9 mouse cellular contexts compared by ENCODE assay signal in the genomic region with DNA sequence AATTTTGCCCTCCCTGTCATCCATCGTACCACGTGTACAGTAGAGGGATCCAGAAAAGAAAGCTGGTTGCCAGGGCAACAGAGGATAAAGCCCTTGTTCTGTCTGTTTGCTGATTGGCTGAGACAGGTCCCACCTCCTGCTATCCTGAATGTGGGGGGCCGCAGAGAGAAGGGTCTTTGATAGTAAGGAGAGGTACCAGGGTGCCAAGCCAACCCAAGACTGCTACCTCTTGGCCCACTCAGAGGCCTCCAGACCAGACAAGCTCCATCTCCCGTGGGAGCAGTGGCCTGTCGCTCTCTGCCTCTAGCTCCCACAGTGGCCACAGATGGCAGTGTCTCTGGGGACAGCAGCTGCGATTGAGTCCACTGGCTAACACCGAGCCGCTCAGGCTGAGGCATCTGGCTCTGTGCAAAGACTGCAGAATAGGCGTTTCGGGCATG. TPM values are rescaled to one million over a fixed set of nuclear protein-coding genes. Genes with fewer than 3 reads are reported as not detected.
DNase-seq lines count a peak whose midpoint lies in the region; ATAC-seq and TF ChIP-seq lines count a peak whose summit lies in the region.
"Had no signal": no experiment of that assay in that cellular context is flagged by ENCODE, and none has a peak within 500 bp of the region (broad histone marks: within the 10 kb centered on the region; RNA-seq: fewer than 3 reads in every experiment).

No protein-coding gene starts in this region.

- no peak overlapping the region for H3K4me3 ChIP-seq in heart, postnatal 0 days (ENCODE audit: low read depth, low read length)
- H3K4me3 ChIP-seq in heart, adult 2 months = no peak overlapping the region
- peak overlapping the region; percentile 40 for H3K4me3 ChIP-seq in forebrain, embryonic 12.5 days (replicated peaks)
- H3K4me3 ChIP-seq in neural tube, embryonic 12.5 days = peak overlapping the region; percentile 31
- H3K4me3 ChIP-seq: erythroblast, embryonic 14.5 days had no signal

- no peaks in the 10 kb centered on the region for H3K27me3 ChIP-seq in heart, postnatal 0 days (ENCODE audit: control insufficient read depth, insufficient read depth, low read length)
- H3K27me3 ChIP-seq in heart, adult 2 months (ENCODE audit: control insufficient read depth, insufficient read depth, low read length) = no peaks in the 10 kb centered on the region
- 0 out of 2 replicates have a peak, but pooled peaks cover under 1% of the 10 kb centered on the region for H3K27me3 ChIP-seq in forebrain, embryonic 12.5 days
- H3K27me3 ChIP-seq in neural tube, embryonic 12.5 days (replicated peaks) = 0 out of 2 replicates have a peak, but pooled peaks cover 4% of the 10 kb centered on the region

- no peak overlapping the region for H3K9ac ChIP-seq in heart, postnatal 0 days (replicated peaks; ENCODE audit: low read depth, low read length)
- no peak overlapping the region for H3K9ac ChIP-seq in heart, adult 2 months (ENCODE audit: low read depth, low read length)
- peak overlapping the region; percentile 50 for H3K9ac ChIP-seq in forebrain, embryonic 12.5 days
- H3K9ac ChIP-seq in neural tube, embryonic 12.5 days = peak overlapping the region; percentile 52

- H3K9me3 ChIP-seq in heart, postnatal 0 days (replicated peaks; ENCODE audit: control insufficient read depth, low read length) = 0 out of 2 replicates have a peak, but pooled peaks cover 3% of the 10 kb centered on the region
- H3K9me3 ChIP-seq in forebrain, embryonic 12.5 days = no peaks in the 10 kb centered on the region; the same call in 1 of the 2 replicates
- no peaks in the 10 kb centered on the region for H3K9me3 ChIP-seq in neural tube, embryonic 12.5 days

- no peak overlapping the region for H3K27ac ChIP-seq in heart, postnatal 0 days (ENCODE audit: low read depth)
- no peak overlapping the region for H3K27ac ChIP-seq in heart, adult 2 months
- peak overlapping the region; percentile 84 for H3K27ac ChIP-seq in forebrain, embryonic 12.5 days
- peak overlapping the region; percentile 54; the same call in 1 of the 2 replicates for H3K27ac ChIP-seq in neural tube, embryonic 12.5 days

- no peaks in the 10 kb centered on the region for H3K79me2 ChIP-seq in heart, adult 2 months (replicated peaks; ENCODE audit: control insufficient read depth, insufficient read depth, low read length)

- H3K4me2 ChIP-seq in heart, postnatal 0 days (ENCODE audit: low read depth, low read length) = no peak overlapping the region
- H3K4me2 ChIP-seq in forebrain, embryonic 12.5 days = peak overlapping the region; percentile 61
- peak overlapping the region; percentile 54 for H3K4me2 ChIP-seq in neural tube, embryonic 12.5 days (replicated peaks)

- intact Hi-C loops in heart, adult 2 months (cut with DNase I) = no loop called here

- TF ChIP-seq CTCF in heart, postnatal 0 days (IDR thresholded peaks at IDR 0.05; ENCODE audit: low read depth) = no peak
- no peak for TF ChIP-seq CTCF in heart, adult 2 months (IDR thresholded peaks at IDR 0.05)

- WGBS in heart, postnatal 0 days = 20% methylated on average over 10 of the region's 10 CpGs
- WGBS in heart, adult 2 months = 22% methylated on average over 10 of the region's 10 CpGs
- WGBS in forebrain, embryonic 12.5 days = 9% methylated on average over 10 of the region's 10 CpGs
- WGBS in neural tube, embryonic 12.5 days = 13% methylated on average over 10 of the region's 10 CpGs

- no peaks in the 10 kb centered on the region for H3K36me3 ChIP-seq in heart, postnatal 0 days (replicated peaks; ENCODE audit: control insufficient read depth, insufficient read depth, low read length)
- no peaks in the 10 kb centered on the region for H3K36me3 ChIP-seq in heart, adult 2 months (ENCODE audit: control insufficient read depth, insufficient read depth, low read length)
- no peaks in the 10 kb centered on the region for H3K36me3 ChIP-seq in forebrain, embryonic 12.5 days (replicated peaks)
- no peaks in the 10 kb centered on the region for H3K36me3 ChIP-seq in neural tube, embryonic 12.5 days

- no peak for TF ChIP-seq EP300 in heart, postnatal 0 days (IDR thresholded peaks at IDR 0.05; ENCODE audit: low read depth)
- TF ChIP-seq EP300 in heart, adult 2 months (IDR thresholded peaks at IDR 0.05; ENCODE audit: insufficient read depth, low read depth, low read length) = no peak

- ATAC-seq in heart, postnatal 0 days (ENCODE audit: insufficient read depth, low read depth) = peak; percentile 31; the same call in 1 of the 2 replicates
- ATAC-seq in forebrain, embryonic 12.5 days (ENCODE audit: low FRiP score) = peak; percentile 93
- peak; percentile 84 for ATAC-seq in neural tube, embryonic 12.5 days (ENCODE audit: low FRiP score, low read depth)

- DNase-seq in heart, postnatal 0 days (ENCODE audit: low spot score) = peak; percentile 5
- DNase-seq in heart, adult 2 months = no peak
- peak; percentile 87 to 94 for DNase-seq in layer of hippocampus, postnatal 14 days (ENCODE audit: low spot score in 2 of 2)
- DNase-seq in kidney, adult 9 months = no peak
- DNase-seq in urinary bladder, adult 18-20 months (ENCODE audit: low spot score in 2 of 2) = no peak
- DNase-seq in spleen, postnatal 36 days (ENCODE audit: low spot score in 2 of 2) = no peak

- H3K4me1 ChIP-seq in heart, postnatal 0 days (ENCODE audit: control insufficient read depth, insufficient read depth) = no peaks in the 10 kb centered on the region
- no peaks in the 10 kb centered on the region for H3K4me1 ChIP-seq in heart, adult 2 months (ENCODE audit: control insufficient read depth, insufficient read depth, low read length)
- peaks cover 27% of the 10 kb centered on the region for H3K4me1 ChIP-seq in forebrain, embryonic 12.5 days
- peaks cover 21% of the 10 kb centered on the region for H3K4me1 ChIP-seq in neural tube, embryonic 12.5 days

- no peak for TF ChIP-seq POLR2A in heart, adult 2 months (IDR thresholded peaks at IDR 0.05; ENCODE audit: insufficient read depth, low read depth, low read length)

RNA-seq across cellular contexts. Expression of a gene that starts 3.8 kb away (rescaled TPM):
- total RNA-seq in heart, postnatal 0 days (2014; rRNA removed; ENCODE audit: low replicate concordance) = not detected in 2 replicates
- not detected in 2 replicates for polyA plus RNA-seq in heart, postnatal 0 days (2015; fragmentation: Nextera tagmentation; extraction: Ambion mirVana)
- not detected for total RNA-seq in heart, adult 2 months (2021)
- polyA plus RNA-seq in heart, adult 2 months (2012; rRNA removed) = 0.08 TPM in 1 of 2 replicates, not detected in the other
- 3.9 and 4.7 TPM in 2 replicates for polyA plus RNA-seq in forebrain, embryonic 12.5 days (2016; fragmentation: Nextera tagmentation; extraction: Ambion mirVana)
- 10 to 100 TPM; 89.4 to 94.8 TPM for total RNA-seq in layer of hippocampus, postnatal 14 days (2021)
- 1.7 and 3.2 TPM in 2 replicates for polyA plus RNA-seq in neural tube, embryonic 12.5 days (2016; fragmentation: Nextera tagmentation; extraction: Ambion mirVana)
- polyA plus RNA-seq: erythroblast, embryonic 14.5 days had no signal

RNA-seq across cellular contexts. Expression of a gene that starts 11.4 kb away (rescaled TPM):
- total RNA-seq in heart, postnatal 0 days (2014; rRNA removed; ENCODE audit: low replicate concordance) = 16.7 and 25.7 TPM in 2 replicates
- 22.5 and 25.6 TPM in 2 replicates for polyA plus RNA-seq in heart, postnatal 0 days (2015; fragmentation: Nextera tagmentation; extraction: Ambion mirVana)
- total RNA-seq in heart, adult 2 months (2021) = under 1 TPM; 0.39 to 0.42 TPM
- polyA plus RNA-seq in heart, adult 2 months (2012; rRNA removed) = 0.76 and 1.7 TPM in 2 replicates
- polyA plus RNA-seq in forebrain, embryonic 12.5 days (2016; fragmentation: Nextera tagmentation; extraction: Ambion mirVana) = 81.3 and 86.4 TPM in 2 replicates
- 1 to 10 TPM; 5.1 to 5.3 TPM for total RNA-seq in layer of hippocampus, postnatal 14 days (2021)
- 45.5 and 45.8 TPM in 2 replicates for polyA plus RNA-seq in neural tube, embryonic 12.5 days (2016; fragmentation: Nextera tagmentation; extraction: Ambion mirVana)

RNA-seq across cellular contexts. Expression of a gene that starts 18.7 kb away (rescaled TPM):
- 1.4 and 4.4 TPM in 2 replicates for total RNA-seq in heart, postnatal 0 days (2014; rRNA removed; ENCODE audit: low replicate concordance)
- polyA plus RNA-seq in heart, postnatal 0 days (2015; fragmentation: Nextera tagmentation; extraction: Ambion mirVana) = 1.4 and 1.5 TPM in 2 replicates
- under 1 TPM; 0.39 to 0.44 TPM for total RNA-seq in heart, adult 2 months (2021)
- 0.43 and 0.85 TPM in 2 replicates for polyA plus RNA-seq in heart, adult 2 months (2012; rRNA removed)
- 223 and 233 TPM in 2 replicates for polyA plus RNA-seq in forebrain, embryonic 12.5 days (2016; fragmentation: Nextera tagmentation; extraction: Ambion mirVana)
- 100 to 1,000 TPM; 583 to 613 TPM for total RNA-seq in layer of hippocampus, postnatal 14 days (2021)
- polyA plus RNA-seq in neural tube, embryonic 12.5 days (2016; fragmentation: Nextera tagmentation; extraction: Ambion mirVana) = 235 and 268 TPM in 2 replicates
- polyA plus RNA-seq: erythroblast, embryonic 14.5 days had no signal

RNA-seq across cellular contexts. Expression of a gene that starts 31.8 kb away (rescaled TPM):
- total RNA-seq in heart, postnatal 0 days (2014; rRNA removed; ENCODE audit: low replicate concordance) = 1.5 TPM in 1 of 2 replicates, not detected in the other
- polyA plus RNA-seq in heart, postnatal 0 days (2015; fragmentation: Nextera tagmentation; extraction: Ambion mirVana) = not detected in 2 replicates
- total RNA-seq in heart, adult 2 months (2021) = under 1 TPM; 0.16 to 0.18 TPM
- 0.44 and 0.86 TPM in 2 replicates for polyA plus RNA-seq in heart, adult 2 months (2012; rRNA removed)
- polyA plus RNA-seq in forebrain, embryonic 12.5 days (2016; fragmentation: Nextera tagmentation; extraction: Ambion mirVana) = 0.24 and 0.29 TPM in 2 replicates
- under 1 TPM; 0.36 to 0.41 TPM for total RNA-seq in layer of hippocampus, postnatal 14 days (2021)
- 0.10 and 0.22 TPM in 2 replicates for polyA plus RNA-seq in neural tube, embryonic 12.5 days (2016; fragmentation: Nextera tagmentation; extraction: Ambion mirVana)

RNA-seq across cellular contexts. Expression of a gene that starts 42.8 kb away (rescaled TPM):
- total RNA-seq in heart, postnatal 0 days (2014; rRNA removed; ENCODE audit: low replicate concordance) = not detected in 2 replicates
- polyA plus RNA-seq in heart, postnatal 0 days (2015; fragmentation: Nextera tagmentation; extraction: Ambion mirVana) = not detected in 2 replicates
- total RNA-seq in heart, adult 2 months (2021) = not detected
- polyA plus RNA-seq in heart, adult 2 months (2012; rRNA removed) = not detected in 2 replicates
- 0.14 and 0.18 TPM in 2 replicates for polyA plus RNA-seq in forebrain, embryonic 12.5 days (2016; fragmentation: Nextera tagmentation; extraction: Ambion mirVana)
- not detected for total RNA-seq in layer of hippocampus, postnatal 14 days (2021)
- polyA plus RNA-seq in neural tube, embryonic 12.5 days (2016; fragmentation: Nextera tagmentation; extraction: Ambion mirVana) = not detected in 2 replicates
- polyA plus RNA-seq: erythroblast, embryonic 14.5 days had no signal

Comparison
In these comparisons a context has a peak if more than half of its experiments do, and no peak if none do; other contexts are left out.
1. DNase-seq: peak in heart, postnatal 0 days (single experiment) and layer of hippocampus, postnatal 14 days (2 of 2); none in heart, adult 2 months (0 of 2), kidney, adult 9 months (single experiment), urinary bladder, adult 18-20 months (0 of 2) and spleen, postnatal 36 days (0 of 2).
2. ATAC-seq: peak in every context shown above with its lines; median percentile 93 in forebrain, embryonic 12.5 days; 84 in neural tube, embryonic 12.5 days; 31 in heart, postnatal 0 days.
3. H3K27ac ChIP-seq: peak in forebrain, embryonic 12.5 days (single experiment) and neural tube, embryonic 12.5 days (single experiment); none in heart, postnatal 0 days (single experiment) and heart, adult 2 months (single experiment).
4. H3K4me3 ChIP-seq: peak in forebrain, embryonic 12.5 days (single experiment) and neural tube, embryonic 12.5 days (single experiment); none in heart, postnatal 0 days (single experiment) and heart, adult 2 months (single experiment).
5. H3K9ac ChIP-seq: peak in forebrain, embryonic 12.5 days (single experiment) and neural tube, embryonic 12.5 days (single experiment); none in heart, postnatal 0 days (single experiment) and heart, adult 2 months (single experiment).
6. RNA of a gene that starts 18.7 kb away (polyA plus RNA-seq): 235 to 268 TPM in neural tube, embryonic 12.5 days and 223 to 233 TPM in forebrain, embryonic 12.5 days; 1.4 to 1.5 TPM in heart, postnatal 0 days and 0.43 to 0.85 TPM in heart, adult 2 months; every median in the first group is over 10 times any median in the second.